ENCODE assay signal across 35 mouse cellular contexts in the genomic region with DNA sequence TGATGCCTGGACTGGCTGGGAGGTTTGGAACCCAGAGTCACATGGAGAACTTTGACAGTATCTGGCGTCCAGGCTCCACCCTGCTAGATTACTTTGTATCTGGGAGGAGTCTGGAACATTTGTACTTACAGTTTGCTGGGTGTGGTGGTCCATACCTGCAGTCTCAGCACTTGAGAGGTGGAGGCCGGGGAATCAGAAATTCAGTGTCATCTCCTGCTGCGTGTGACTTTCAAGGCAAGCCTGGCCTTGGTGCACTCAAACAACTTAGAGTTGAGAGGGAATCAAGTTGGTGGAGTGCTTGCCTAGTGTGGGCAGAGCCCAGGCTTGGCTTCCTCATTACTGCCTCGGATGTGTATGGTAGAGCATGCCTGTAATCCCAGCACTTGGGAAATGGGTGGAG.
"Had no signal": no experiment of that assay in that cellular context is flagged by ENCODE, and none has a peak within 500 bp of the region (broad histone marks: within the 10 kb centered on the region; RNA-seq: fewer than 3 reads in every experiment).

No protein-coding gene starts in this region.

- H3K9ac ChIP-seq: heart, embryonic 12.5 days; heart, embryonic 13.5 days; heart, embryonic 15.5 days; hindbrain, embryonic 12.5 days; hindbrain, embryonic 13.5 days; hindbrain, embryonic 14.5 days; hindbrain, embryonic 15.5 days; intestine, embryonic 15.5 days; kidney, embryonic 15.5 days had no signal

- H3K4me3 ChIP-seq: heart, embryonic 10.5 days; heart, embryonic 12.5 days; heart, embryonic 13.5 days; heart, embryonic 15.5 days; hindbrain, embryonic 10.5 days; hindbrain, embryonic 12.5 days; hindbrain, embryonic 13.5 days; hindbrain, embryonic 15.5 days; intestine, embryonic 15.5 days; kidney, embryonic 15.5 days; layer of hippocampus, adult 2 months; left cerebral cortex, adult 2 months had no signal

- H3K9me3 ChIP-seq: heart, embryonic 10.5 days; heart, embryonic 12.5 days; heart, embryonic 13.5 days; heart, embryonic 15.5 days; hindbrain, embryonic 10.5 days; hindbrain, embryonic 12.5 days; hindbrain, embryonic 13.5 days; hindbrain, embryonic 15.5 days; intestine, embryonic 15.5 days; kidney, embryonic 15.5 days had no signal

- DNase-seq: heart, postnatal 10 days; heart, postnatal 14 days; heart, postnatal 36 days; heart, postnatal 4 days; kidney, adult 11 months; kidney, adult 18-20 months; kidney, adult 2 months; kidney, adult 8-10 months; kidney, adult 9 months; kidney, postnatal 10 days; kidney, postnatal 14 days; kidney, postnatal 25 days; kidney, postnatal 36 days; kidney, postnatal 4 days; layer of hippocampus, adult 9-11 months; layer of hippocampus, postnatal 36 days had no signal

- H3K27me3 ChIP-seq: heart, embryonic 12.5 days; heart, embryonic 13.5 days; heart, embryonic 15.5 days; hindbrain, embryonic 12.5 days; hindbrain, embryonic 13.5 days; hindbrain, embryonic 15.5 days; intestine, embryonic 15.5 days; kidney, embryonic 15.5 days had no signal

- H3K4me2 ChIP-seq: heart, embryonic 11.5 days; heart, embryonic 12.5 days; heart, embryonic 13.5 days; heart, embryonic 15.5 days; hindbrain, embryonic 12.5 days; hindbrain, embryonic 13.5 days; hindbrain, embryonic 14.5 days; hindbrain, embryonic 15.5 days; intestine, embryonic 15.5 days; kidney, embryonic 15.5 days had no signal

- H3K27ac ChIP-seq: heart, embryonic 10.5 days; heart, embryonic 13.5 days; heart, embryonic 15.5 days; hindbrain, embryonic 10.5 days; hindbrain, embryonic 12.5 days; hindbrain, embryonic 13.5 days; hindbrain, embryonic 14.5 days; hindbrain, embryonic 15.5 days; hindbrain, postnatal 0 days; intestine, embryonic 15.5 days; kidney, embryonic 15.5 days; kidney, postnatal 0 days; layer of hippocampus, adult 2 months; left cerebral cortex, adult 2 months had no signal

- H3K36me3 ChIP-seq: heart, embryonic 10.5 days; heart, embryonic 12.5 days; heart, embryonic 13.5 days; heart, embryonic 15.5 days; hindbrain, embryonic 10.5 days; hindbrain, embryonic 12.5 days; hindbrain, embryonic 13.5 days; hindbrain, embryonic 15.5 days; intestine, embryonic 15.5 days; kidney, embryonic 15.5 days had no signal

- ATAC-seq: hindbrain, embryonic 16.5 days; hindbrain, postnatal 0 days; intestine, embryonic 15.5 days; intestine, embryonic 16.5 days; intestine, postnatal 0 days had no signal

- H3K4me1 ChIP-seq: heart, embryonic 12.5 days; heart, embryonic 13.5 days; heart, embryonic 15.5 days; intestine, embryonic 15.5 days had no signal
